Mouse (Mus musculus) left cerebral cortex, adult 11 months (tissue): ENCODE measurements around the gene Itpr2.

Source experiments
- DNase-seq: peaks from one replicate; pipeline ENCODE4 v3.0.0; 2022; ENCODE audit warnings: low spot score

The Itpr2 gene

DNA sequence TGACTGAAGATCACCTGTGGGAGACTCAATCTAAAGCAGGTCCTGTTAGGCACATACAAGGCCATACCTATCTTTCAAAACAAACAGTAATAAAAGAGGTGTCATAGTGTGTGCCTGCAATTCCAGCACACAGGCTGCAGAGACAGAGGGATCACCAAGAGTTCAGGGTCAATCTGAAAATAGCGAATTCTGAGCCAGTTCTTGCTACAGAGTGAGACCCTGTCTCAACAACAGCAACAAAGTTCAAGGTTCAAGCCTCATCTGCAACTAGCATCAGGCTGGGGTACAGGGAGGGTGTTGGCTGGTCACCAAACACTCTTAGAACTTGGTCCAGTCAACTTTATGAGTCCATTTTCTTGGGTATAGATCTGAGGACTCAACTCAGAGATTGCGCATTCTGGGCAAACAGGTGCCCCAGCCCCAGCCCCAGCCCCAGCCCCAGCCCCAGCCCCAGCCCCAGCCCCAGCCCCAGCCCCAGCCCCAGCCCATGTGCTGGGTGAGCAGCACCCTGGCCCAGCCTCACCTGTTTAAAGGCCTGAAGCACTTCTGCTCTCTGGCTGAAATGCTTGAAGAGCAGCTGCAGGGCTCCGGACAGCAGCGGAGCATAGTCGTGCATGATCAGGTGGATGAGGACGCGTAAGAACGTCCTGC lies 155.4 kb downstream of the Itpr2 start:
- no peak for DNase-seq

DNA sequence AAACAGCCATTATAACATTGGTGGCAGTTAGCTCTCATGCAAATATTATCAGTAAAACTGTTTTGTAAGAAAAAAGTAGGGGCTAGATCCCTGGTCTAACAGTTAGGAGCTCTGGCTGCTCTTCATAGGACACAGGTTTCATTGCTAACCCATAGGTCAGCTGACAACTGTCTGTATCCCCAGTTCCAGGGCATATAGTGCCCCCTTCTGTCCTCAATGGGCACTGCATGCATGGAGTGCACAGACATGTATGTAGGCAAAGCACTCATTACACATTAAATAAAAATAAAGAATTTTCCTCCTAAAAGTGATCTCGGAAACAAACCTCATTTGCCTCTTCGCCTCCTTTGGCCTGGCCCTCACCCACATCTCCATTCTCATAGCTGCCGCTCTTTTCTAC lies 157.3 kb downstream of the Itpr2 start:
- no peak for DNase-seq

DNA sequence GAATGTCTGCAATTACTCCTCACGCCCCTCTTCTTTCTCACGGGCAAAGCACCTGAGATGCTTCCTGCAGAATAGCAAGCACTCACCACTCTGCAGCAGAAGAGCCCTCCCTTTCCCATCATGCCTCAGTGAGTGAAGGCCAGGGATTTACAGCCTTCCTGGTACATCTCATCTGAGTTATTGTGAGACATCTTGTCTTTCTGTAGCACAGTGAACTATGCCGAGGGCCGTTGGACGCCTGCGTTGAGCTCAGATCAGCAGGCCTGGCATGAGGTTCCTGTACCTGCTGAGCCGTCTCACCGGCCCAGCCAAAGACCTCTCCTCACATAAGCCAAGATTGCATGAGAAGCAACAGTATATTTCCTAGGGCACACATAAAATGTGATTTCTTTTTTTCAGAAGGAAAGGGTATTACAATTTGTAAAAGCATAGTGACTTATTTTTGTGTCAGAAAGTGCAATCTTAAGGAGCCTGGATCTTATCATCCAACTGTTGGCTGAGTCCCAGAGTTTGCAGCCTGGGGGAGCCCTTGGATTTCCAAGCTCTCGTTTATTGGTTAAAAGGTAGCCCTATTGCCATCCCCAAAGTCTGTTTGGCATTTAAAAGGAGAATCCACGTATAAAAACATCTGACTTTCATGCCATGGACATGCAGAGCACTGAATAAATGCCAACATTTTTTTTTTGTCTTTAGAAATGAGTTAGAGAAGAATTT lies 158.2 kb downstream of the Itpr2 start:
- DNase-seq = no peak

DNA sequence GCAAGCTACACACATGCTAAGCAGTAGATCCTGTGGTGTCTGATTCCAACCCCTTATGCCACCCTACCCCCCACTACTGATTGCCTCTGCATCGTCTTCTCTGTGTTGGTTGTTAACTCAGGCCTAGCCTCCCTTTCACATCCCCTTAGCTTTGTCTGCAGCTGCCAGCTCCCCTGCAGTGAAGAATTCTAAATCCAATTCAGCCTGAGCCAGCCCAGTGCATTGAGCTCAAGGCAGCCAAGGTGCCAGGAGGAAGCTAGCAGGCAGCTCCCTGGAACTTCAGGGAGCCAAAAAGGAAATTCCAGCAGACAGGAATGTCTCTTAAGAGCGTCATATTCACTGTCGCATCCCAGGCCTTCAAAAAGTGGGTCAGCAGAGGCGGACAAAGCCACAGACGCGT lies 159.0 kb downstream of the Itpr2 start:
- DNase-seq = no peak

DNA sequence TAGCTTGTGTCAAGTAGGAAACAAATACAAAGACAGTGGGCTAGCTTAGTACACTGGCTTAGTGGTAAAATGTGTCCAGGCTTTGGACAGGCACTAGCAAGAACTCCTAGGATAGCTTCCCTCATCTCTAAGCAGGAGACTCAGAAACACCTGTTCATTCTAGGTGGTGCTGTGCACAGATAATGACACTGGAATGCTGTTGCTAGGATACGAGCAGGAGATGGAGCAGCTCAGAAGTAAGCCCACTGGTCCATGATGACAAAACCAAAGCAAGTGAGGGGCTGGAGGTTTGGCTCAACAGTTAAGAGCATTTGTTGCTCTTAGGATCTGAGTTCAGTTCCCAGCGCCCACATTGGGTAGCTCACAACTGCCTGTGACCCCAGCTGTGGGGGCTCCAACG lies 160.1 kb downstream of the Itpr2 start:
- no peak for DNase-seq

DNA sequence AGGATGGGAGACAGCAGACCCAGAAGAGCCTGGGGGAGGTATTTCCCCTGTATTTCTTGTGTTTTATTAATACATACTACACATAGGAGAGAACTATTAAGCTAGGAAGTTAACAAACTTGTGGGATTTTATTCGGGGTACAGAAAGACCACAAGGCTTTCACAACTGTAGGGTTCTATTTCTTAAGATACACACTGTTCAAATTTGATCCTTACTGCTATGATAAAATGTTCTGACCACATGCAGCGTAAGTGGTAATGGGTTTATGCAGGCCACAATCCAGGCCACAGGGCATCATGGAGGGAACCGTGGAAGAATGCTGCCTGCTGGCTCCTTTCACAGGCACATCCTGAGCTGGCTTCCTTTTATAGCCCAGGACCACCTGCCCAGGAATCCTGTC lies 160.6 kb downstream of the Itpr2 start:
- no peak for DNase-seq

DNA sequence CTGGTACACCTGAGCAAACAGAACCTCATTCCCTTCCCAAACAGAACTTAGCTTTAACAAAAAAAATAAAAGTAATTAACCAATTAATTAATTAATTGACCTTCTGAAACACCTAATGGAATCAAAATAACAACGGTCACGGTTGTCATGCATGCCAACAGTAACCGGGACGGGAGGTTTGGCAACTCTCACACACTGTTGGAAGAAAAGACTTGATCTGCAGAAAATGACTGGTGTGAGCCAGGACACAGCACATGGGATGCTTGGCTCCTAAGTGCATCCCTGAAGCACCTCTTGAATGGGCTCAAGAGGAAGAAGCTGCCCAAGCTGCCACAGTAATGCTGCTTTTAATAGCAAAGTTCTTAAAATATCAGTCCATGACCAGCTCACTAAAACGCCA lies 161.1 kb downstream of the Itpr2 start:
- DNase-seq = no peak

DNA sequence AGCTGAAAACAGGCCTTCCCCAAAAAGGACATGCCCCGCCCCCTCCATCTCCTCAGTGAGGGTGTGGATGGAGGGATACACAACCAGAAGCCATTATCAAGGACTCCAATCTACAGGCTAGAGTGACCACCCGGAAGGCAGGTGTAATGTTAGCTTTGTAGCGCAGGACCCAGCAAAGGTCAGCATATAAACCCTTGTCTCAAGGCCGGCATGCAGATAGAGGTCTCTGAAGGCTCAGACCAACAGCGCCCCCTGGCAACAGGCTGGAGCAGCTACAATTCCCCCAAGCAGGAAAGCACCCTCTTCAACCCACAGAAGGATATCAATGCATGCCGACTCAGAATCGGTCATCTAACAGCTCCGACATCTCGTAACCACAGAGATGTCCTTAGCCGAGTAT lies 162.2 kb downstream of the Itpr2 start:
- no peak for DNase-seq

DNA sequence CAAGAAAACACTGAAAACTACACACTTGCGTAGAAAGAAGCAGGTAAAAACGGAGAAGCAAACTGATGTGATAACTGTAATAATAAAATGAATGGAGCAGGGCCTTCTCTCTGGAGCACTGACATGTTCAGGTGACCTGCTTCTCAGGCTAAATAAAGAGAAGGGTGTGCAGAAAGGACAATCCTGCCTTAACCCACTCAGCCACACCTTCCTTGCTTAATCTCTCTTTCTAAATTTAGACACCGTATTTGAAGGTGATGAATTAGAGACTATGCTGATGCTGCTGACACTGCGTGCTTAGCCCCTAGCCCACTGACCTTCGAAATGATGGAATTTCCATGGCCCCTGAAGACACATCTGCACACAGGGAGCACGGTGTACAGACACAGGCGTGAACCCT lies 164.8 kb downstream of the Itpr2 start:
- DNase-seq = no peak

DNA sequence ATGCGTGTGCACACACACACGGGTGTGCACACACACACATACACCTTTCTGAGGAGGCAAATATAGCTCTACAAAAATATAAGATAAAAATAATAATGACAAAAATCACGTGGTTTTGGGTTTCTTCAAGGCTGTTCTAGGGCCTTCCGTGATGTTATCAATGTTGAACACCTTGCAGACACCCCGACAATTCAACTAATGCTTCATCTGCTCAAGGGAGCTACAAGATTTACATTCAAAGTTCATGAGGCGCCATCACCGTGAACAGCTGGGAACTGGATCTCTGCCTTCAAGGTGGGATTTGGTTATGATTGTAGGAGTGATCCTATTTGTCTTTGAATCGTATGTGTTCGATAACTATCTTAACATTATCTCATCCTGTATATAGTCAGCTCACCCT lies 166.8 kb downstream of the Itpr2 start:
- no peak for DNase-seq

DNA sequence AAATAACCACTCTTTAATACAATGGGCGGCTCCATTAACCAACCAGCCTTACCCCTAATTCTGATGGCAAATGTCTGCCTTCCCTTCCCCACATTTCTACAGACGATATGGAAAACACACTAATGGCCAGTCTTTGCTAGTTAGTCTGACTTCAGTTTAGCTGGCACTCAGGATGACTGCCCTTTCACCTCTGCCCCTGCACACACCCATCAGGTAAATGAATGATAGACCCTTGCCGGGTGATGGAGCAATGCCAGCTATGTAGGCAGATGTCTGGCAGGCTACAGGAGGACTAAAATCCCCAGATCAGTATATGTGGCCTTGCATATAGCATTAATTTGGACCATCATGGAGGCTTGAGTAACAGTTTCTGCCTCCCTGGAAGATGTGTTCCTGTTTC lies 168.5 kb downstream of the Itpr2 start:
- no peak for DNase-seq

DNA sequence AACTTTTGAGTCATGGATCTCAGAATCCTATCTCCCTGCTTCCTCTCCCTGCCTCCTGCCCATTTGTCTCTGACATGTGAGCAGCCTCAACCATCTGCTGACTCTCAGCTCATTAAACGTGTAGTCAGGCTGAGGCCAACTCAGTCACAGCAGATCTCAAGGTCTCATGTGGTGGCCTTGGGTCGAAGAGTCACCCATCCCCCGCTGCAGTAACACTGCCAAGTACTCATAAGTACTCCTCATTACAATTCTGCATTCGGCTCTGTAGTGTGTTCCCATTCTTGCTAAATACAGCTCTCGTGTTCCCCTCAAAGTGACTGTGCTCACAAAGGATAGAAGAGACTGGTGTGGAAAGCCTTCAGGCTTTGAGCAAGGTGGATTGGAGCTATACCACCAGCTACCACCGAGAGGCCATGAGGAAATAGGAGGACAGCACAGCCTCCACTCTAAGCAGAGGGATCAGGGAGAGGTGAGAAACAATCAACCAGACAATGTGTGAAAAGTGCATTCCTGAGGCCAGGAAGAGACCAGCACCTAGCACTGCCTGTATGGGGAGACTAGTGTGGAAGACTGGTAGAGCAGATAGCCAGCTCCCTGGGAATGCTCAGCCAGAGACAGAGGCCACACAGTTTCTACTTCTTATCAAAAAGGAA lies 170.9 kb downstream of the Itpr2 start:
- no peak for DNase-seq

DNA sequence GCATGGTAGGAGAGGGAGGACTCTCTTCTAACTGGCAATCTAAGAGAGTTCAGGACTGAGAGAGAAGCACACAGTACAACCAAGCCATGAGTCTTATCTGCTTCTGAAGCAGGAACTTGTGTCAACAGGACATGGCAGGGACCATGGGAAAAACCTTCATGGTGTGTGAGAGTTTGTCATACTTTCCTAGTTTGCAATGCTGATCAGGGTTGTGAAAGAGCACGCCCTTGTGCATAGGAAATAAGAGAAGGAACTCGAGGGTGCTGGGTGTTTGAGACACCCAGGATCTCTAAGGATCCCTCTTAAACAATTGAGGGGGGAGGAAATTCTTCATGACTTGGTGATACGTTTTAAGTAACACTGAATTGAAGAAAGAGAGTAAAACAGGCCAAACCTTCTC lies 172.9 kb downstream of the Itpr2 start:
- DNase-seq = no peak

DNA sequence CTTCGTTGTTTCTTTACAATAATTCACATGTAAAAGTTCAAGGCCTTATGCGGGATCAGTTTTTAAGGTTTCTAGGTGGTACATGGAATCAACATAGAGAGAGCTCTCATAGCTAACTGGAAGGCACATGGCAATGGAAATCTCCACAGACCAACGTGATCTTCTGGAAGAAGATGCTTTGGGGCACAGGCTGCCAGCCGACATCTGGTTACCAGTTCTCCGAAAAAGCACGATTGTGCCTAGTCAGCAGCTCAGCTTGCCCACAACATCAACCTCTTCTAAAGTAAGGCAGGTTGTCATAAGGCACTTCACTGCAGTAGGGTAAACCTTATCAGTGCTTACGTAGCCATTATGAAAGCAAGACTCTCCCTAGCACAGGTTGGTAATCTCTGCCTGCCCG lies 175.4 kb downstream of the Itpr2 start:
- no peak for DNase-seq

DNA sequence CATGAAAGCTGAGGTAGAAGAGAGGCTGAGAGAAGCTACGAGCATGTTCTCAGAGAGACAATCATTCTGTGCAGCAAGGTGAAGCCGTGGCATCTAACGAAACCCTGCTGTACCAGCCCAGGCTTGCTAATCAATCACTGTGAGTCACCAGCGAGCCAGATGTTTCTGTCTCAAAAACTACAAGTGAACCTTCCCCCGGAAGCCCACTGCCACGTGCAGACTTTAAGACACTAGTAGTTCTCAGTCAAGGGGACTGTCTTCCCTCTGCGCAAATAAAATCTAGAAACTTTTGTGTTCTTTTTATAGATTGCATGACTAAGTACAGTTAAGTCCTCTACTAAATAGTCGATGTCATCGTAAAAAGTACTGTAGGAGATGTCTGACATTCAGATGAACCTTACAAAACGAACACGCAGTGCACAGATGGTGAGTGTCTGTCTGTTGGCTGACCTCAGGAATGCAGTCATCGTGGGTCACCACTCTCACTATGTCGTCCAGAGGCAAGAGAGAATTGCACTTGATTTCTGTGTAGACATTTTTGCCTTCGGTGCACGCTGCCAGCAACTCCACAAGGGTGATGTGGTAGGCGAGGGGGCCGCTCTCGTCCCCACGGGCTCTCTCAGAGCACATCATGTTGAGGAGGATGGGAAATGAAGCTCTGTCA lies 177.3 kb downstream of the Itpr2 start:
- DNase-seq = no peak

DNA sequence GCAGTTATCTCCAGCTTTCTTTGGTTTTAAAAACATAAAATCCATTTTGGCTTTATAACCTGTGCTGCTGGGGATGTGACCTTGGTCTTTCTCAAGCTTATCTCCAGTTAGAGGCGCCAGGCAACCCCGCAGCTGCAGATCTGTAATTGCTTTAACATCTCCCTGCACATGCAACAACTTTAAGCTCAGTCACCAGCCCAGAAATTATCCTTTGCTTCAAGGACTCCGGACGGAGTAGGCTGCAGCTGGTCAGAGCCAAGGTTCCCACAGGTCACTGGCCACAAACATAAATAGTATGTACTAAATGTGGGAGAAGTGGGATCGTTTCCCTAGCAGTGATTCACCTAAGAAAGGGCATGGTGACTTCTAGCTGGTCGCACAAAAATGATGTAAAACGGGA lies 179.5 kb downstream of the Itpr2 start:
- no peak for DNase-seq

DNA sequence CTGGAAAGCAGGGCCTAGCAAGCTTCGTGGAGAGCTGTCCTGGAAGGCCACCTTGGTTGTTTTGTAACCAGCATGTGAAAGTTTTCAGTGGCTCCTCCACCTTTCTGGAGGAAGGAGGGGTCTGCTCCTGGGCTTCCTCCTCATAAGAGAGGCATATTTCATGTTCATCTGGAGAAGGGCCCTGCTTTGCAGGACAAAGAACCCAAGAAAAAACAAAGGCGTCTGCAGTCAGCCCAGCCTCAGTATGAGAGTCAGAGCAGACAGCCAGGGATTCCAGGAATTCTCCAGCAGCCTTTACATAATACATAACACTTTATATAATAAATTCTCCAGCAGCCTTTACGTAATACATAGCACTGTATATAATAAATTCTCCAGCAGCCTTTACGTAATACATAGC lies 180.1 kb downstream of the Itpr2 start:
- no peak for DNase-seq

DNA sequence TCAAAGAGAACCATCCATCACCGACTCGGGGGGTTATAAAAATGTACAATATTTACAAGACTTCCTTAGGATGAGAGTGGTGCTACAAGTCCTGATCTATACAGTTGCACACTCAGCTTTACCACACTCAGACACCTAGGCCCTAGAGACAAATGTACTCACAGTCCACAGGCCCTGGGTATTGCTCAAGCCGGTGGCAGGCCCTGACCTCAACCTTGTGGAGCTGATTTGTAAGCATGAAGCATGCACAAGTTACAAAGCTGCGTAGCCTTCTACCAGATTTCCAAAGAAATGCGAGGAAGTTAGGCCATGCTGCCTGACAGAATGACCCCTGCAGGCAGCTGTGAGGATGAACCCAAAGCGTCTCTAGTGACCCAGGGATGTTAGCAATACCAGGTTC lies 185.6 kb downstream of the Itpr2 start:
- DNase-seq = no peak

DNA sequence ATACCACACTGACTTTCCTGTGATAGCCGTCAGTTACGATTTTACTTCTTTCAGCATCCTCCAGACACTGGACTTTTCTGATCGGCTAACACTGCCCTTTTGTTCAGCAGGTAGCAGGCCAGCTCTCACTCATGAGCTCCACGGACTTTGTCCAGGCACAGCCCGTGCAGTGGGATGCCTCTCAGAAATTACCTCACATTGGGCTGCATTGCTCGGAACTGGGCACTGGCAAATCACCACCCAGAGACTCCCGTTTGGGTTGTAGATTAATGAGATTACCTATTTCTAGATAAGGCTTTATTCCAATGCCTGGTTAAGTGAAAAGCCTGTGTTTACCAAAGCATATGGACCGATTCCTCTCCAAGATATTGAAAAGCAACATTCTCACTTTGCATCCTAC lies 186.9 kb downstream of the Itpr2 start:
- DNase-seq = no peak

DNA sequence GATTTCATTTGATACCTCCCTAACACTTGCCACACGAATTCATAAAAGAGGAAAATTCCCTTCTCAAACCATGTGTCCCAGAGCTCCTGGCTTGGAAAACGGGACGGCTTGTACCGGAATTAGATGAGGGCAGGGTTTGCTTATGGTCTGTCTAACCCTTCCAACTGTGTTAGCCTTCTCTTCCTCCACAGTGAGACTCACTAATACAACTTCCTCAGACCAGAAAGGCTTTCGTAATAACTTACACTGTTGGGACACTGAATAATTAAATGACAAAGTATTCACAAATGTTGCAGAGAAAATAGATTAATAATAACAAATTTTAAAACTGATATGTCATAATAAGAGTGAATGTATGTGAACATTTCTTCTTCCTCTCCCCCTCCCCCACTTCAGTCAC lies 187.7 kb downstream of the Itpr2 start:
- DNase-seq = no peak

DNA sequence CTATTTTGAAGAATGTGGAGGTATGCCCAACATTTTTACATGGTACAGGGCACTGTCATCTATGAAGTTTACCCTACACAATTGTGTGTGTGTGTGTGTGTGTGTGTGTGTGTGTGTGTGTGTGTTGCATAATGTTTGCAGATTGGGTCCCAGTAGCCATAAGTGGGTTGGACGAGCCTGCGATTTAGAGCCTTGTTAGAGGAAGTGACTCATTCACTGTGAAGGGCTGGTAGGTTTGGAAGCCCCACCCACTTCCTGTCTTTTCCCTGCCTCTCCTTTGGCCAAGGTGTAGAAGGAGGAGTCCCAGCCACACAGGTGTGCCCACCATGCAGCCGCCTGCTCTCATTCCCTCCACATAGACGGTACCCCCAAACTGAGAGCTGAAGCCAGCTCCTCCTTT lies 188.6 kb downstream of the Itpr2 start:
- no peak for DNase-seq

DNA sequence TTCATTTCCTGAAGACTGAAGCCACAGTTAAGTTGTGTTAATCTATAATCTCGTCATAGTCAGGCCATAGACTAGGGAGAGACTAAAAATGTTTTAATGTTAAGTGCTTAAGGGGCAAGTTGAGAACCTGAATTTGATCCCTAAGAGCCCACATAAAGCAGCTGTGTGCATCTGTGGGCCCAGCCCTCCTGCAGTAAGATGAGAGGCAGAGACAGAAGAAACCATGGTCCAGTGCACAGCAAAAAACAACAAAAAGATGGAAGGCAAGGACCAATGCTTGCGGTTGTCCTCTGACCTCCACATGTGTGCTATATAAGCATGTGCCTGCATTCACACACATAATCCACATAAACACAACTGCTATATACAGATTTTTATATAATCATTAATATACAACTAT lies 191.8 kb downstream of the Itpr2 start:
- no peak for DNase-seq

DNA sequence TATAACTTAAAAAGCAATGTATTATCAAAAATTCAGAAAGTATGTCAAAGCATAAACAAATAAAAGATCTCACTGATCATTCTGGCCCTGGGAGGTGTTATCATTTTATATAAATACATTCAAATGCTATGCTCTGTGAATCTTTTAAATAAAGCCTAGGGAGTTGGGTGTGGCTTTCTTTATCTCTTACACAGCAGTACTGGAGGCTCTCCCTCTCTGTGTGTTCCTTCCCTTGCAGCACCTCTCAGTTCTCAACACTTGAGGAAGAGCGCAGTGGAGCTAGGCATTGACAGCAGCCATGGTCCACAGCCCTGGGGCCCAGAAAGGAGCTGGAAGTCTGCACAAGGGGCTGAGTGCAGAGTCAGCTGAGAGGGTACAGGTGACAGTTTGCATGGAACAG lies 192.7 kb downstream of the Itpr2 start:
- DNase-seq = no peak
